Mouse (Mus musculus) lung, embryonic 16.5 days (tissue): ENCODE data around the gene Plekha6. TPM values are rescaled to one million over a fixed set of nuclear protein-coding genes. Genes with fewer than 3 reads are reported as not detected.

Source experiments
- ATAC-seq: fragments of 200-750 bp; cut with Nextera tagmentation; 2 replicates; pipeline ENCODE4 v1.8.0; 2017; ENCODE audit warnings: low read depth, mild to moderate bottlenecking, moderate library complexity
- H3K27ac ChIP-seq: fragments of 300-500 bp; sonication (generic); 2 replicates; pipeline ENCODE4 v1.5.1; 2014; ENCODE audit warnings: mild to moderate bottlenecking, control low read depth, low read length
- H3K27me3 ChIP-seq: fragments of 300-500 bp; sonication (generic); 2 replicates; pipeline ENCODE4 v1.6.1; 2014; ENCODE audit warnings: low read depth, low read length, mixed read lengths; ENCODE audit not compliant: control insufficient read depth, insufficient read depth
- H3K36me3 ChIP-seq: fragments of 300-500 bp; sonication (generic); 2 replicates; pipeline ENCODE4 v1.6.1; 2014; ENCODE audit warnings: low read length; ENCODE audit not compliant: control insufficient read depth, insufficient read depth
- H3K4me1 ChIP-seq: fragments of 300-500 bp; sonication (generic); replicated peaks from 2 replicates; pipeline ENCODE4 v1.6.1; 2014; ENCODE audit warnings: low read length, mixed read lengths; ENCODE audit not compliant: control insufficient read depth, insufficient read depth
- H3K4me2 ChIP-seq: fragments of 300-500 bp; sonication (generic); 2 replicates; pipeline ENCODE4 v1.6.1; 2014; ENCODE audit warnings: low read depth, low read length, control low read depth
- H3K4me3 ChIP-seq: fragments of 300-500 bp; sonication (generic); 2 replicates; pipeline ENCODE4 v1.5.1; 2014; ENCODE audit warnings: mild to moderate bottlenecking, low read length, control low read depth
- H3K9ac ChIP-seq: fragments of 300-500 bp; sonication (generic); 2 replicates; pipeline ENCODE4 v1.6.1; 2014; ENCODE audit warnings: low read length, control low read depth
- H3K9me3 ChIP-seq: fragments of 300-500 bp; sonication (generic); 2 replicates; pipeline ENCODE4 v1.6.1; 2016; ENCODE audit warnings: low read length; ENCODE audit not compliant: control insufficient read depth
- WGBS: fragments of 180-500 bp; shearing (Covaris S2); extraction: QIAGEN DNeasy Blood & Tissue Kit; methylation state at CpG from one replicate; pipeline ENCODE4 v1.1.7; 2014; 5-methylcytosine and 5-hydroxymethylcytosine counted together
- polyA plus RNA-seq: library from polyadenylated mRNA; unstranded; fragments of >200 nt; fragmentation: Nextera tagmentation; extraction: Ambion mirVana; gene quantifications from 2 replicates; pipeline ENCODE4 v1.2.1, GENCODE M21; 2015

The Plekha6 gene
- polyA plus RNA-seq, 1 experiment from 2014 or later = 8.3 TPM

GRCm38 (mm10) chr1:133350210-133350609 lies 186.2 kb downstream of the Plekha6 start, which contains the start of gene Ren1:
Gene Ren1 (plus strand): TSS chr1:133350510.
- Histone ChIP-seq H3K36me3 (no peaks in the 10 kb centered on the region), H3K4me3 (no peak within 1 kb of the TSS), H3K4me1 (no peaks in the 10 kb centered on the region), H3K9me3 (no peaks in the 10 kb centered on the region), H3K4me2 (no peak within 1 kb of the TSS), H3K27me3 (no peaks in the 10 kb centered on the region), H3K27ac (no peak within 1 kb of the TSS), H3K9ac (no peak within 1 kb of the TSS)
- ATAC-seq = no peak
- 95% methylated on average over 1 of the region's 1 CpGs for WGBS

- WGBS = 43% methylated on average over 9 of the region's 9 CpGs
Observed at GRCm38 (mm10) chr1:133351762-133352161, 187.8 kb downstream of the Plekha6 start.

More at GRCm38 (mm10) chr1:133351762-133352161, 187.8 kb downstream of the Plekha6 start:
- Histone ChIP-seq H3K27ac (no peak overlapping the region), H3K9me3 (no peaks in the 10 kb centered on the region), H3K27me3 (no peaks in the 10 kb centered on the region; the same call in 1 of the 2 replicates), H3K9ac (no peak overlapping the region), H3K4me1 (peaks cover 3% of the 10 kb centered on the region; the same call in 1 of the 2 replicates), H3K4me2 (no peak overlapping the region), H3K4me3 (no peak overlapping the region), H3K36me3 (no peaks in the 10 kb centered on the region)
- ATAC-seq = no peak

Other genes with a start within 250 kb of the Plekha6 start
- gene Mdm4, start 133.6 kb upstream of the Plekha6 start, polyA plus RNA-seq = 33.3 and 33.4 TPM in 2 replicates
- gene Pik3c2b, start 118.5 kb upstream of the Plekha6 start, polyA plus RNA-seq = 5.3 and 6.2 TPM in 2 replicates
- gene Ppp1r15b, start 33.1 kb upstream of the Plekha6 start, polyA plus RNA-seq = 39.0 and 42.5 TPM in 2 replicates
- 0.11 and 0.21 TPM in 2 replicates for gene Golt1a, start 145.6 kb downstream of the Plekha6 start, polyA plus RNA-seq
- gene Kiss1, start 157.7 kb downstream of the Plekha6 start, polyA plus RNA-seq = 8.0 and 9.9 TPM in 2 replicates
- 0.78 and 1.3 TPM in 2 replicates for gene Ren1, start 186.3 kb downstream of the Plekha6 start, polyA plus RNA-seq
- 2.9 and 3.4 TPM in 2 replicates for gene Etnk2, start 199.4 kb downstream of the Plekha6 start, polyA plus RNA-seq